Mouse (Mus musculus) kidney, postnatal 10 days (tissue): ENCODE measurements around the gene Baz1a.
"Not testable (repeated sequence)": the region's sequence is repeated elsewhere in the genome, so short reads cannot be mapped to it uniquely, and the experiment has no call there.

Experiments
- DNase-seq: peaks from one replicate; pipeline ENCODE4 v3.0.0; 2021; ENCODE audit warnings: mixed read lengths

Gene Baz1a

GRCm38 (mm10) chr12:55006071-55006470, 8.1 kb downstream of the Baz1a start:
- no peak for DNase-seq

DNA sequence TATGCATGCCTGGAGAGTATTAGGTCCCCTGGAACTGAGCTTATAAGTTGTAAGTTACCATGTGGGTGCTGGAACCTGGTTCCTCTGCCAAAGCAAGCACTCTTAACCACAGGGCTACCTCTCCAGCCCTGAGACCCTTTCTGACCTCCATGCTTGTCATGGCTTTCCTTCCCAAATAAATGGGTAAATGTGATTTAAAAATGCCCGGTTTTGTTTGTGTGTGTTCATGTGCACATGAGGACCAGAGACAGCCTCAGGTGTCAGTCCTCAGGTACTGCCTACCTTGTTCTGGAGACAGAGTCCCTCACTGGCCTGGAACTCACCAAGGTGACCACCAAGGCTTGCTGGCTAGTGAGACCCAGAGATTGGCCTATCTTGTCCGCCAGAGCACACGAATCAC, 9.8 kb downstream of the Baz1a start:
- DNase-seq: no peak

DNA sequence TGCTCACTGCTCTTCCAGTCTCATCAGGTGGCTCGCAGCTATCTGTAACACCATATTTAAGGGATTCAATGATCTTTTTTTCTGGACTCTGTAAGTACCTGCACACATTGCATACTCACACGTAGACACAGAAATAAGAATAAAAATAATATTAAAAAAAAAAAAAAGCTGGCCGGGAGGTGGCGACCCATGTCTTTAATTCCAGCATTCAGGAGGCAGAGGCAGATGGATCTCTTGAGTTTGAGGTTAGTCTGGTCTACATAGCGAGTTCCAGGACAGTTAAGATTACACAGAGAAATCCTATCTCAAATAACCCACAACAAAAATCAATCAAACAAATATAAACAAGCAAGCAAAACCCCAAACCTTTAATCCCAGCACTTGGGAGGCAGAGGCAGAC, 10.3 kb downstream of the Baz1a start:
- DNase-seq: no peak

DNA sequence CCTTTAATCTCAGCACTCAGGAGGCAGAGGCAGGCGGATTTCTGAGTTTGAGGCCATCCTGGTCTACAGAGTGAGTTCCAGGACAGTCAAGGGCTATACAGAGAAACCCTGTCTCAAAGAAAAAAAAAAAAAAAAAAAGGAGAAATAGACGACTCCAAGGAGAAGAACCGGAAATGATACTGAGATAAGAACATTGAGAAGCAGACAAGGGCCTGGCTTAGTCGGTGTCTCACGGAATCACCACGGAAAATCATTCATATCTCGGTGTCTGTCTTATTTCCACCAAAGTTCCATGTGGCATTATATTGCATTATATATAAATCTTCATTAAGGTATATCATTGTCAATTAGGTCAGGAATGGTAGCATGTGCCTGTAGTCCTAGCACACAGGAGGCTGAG, 11.6 kb downstream of the Baz1a start:
- not testable (repeated sequence) for DNase-seq

GRCm38 (mm10) chr12:54999016-54999690, 15.0 kb downstream of the Baz1a start:
- DNase-seq: peak; percentile 15

GRCm38 (mm10) chr12:54998411-54998810, 15.7 kb downstream of the Baz1a start:
- no peak for DNase-seq

- no peak for DNase-seq
Measured at GRCm38 (mm10) chr12:54996979-54997474, 17.1 kb downstream of the Baz1a start.

DNA sequence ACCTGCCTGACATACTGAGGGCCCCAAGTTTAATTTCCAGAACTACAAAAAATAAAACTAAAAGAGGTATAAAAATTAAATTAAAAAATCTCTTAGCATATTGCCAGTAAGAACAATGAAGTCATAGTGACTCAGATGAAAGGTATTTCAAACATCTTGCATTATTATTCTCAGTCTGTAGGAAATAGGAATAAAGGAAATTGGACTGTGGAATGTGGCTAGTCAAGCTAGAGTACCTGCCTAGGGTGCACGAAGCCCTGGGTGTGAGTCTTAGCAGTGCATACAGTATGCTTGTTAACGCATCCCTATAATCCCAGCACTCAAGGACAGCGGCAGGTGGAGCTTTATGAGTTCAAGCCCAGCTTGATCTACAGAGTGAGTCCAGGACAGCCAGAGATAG, 18.2 kb downstream of the Baz1a start:
- DNase-seq: no peak

DNA sequence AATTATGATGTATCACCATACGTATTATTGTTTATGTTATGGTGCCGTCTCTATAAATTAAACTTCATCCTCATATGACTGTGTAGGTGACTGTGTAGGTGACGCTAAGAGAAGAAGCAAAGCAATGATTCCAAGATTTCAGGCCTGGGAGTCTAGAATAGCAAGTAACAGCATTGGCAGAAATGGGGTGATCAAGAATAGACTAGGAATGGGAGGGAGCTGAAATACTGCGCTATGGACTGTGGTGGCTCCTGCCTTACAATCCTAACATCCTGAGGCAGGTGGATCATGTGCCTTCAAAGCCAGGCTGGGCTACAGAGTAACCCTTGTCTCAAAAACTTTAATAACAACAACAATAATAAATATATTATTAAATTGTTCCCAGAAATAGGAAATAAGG, 19.7 kb downstream of the Baz1a start:
- DNase-seq: no peak

GRCm38 (mm10) chr12:54994068-54994386, 20.1 kb downstream of the Baz1a start:
- DNase-seq: no peak

- no peak for DNase-seq
Measured at GRCm38 (mm10) chr12:54993246-54994067, 20.7 kb downstream of the Baz1a start.

GRCm38 (mm10) chr12:54992814-54993213, 21.3 kb downstream of the Baz1a start:
- no peak for DNase-seq

GRCm38 (mm10) chr12:54988323-54988850, 25.8 kb downstream of the Baz1a start:
- no peak for DNase-seq

GRCm38 (mm10) chr12:54987156-54987555, 27.0 kb downstream of the Baz1a start:
- no peak for DNase-seq

DNA sequence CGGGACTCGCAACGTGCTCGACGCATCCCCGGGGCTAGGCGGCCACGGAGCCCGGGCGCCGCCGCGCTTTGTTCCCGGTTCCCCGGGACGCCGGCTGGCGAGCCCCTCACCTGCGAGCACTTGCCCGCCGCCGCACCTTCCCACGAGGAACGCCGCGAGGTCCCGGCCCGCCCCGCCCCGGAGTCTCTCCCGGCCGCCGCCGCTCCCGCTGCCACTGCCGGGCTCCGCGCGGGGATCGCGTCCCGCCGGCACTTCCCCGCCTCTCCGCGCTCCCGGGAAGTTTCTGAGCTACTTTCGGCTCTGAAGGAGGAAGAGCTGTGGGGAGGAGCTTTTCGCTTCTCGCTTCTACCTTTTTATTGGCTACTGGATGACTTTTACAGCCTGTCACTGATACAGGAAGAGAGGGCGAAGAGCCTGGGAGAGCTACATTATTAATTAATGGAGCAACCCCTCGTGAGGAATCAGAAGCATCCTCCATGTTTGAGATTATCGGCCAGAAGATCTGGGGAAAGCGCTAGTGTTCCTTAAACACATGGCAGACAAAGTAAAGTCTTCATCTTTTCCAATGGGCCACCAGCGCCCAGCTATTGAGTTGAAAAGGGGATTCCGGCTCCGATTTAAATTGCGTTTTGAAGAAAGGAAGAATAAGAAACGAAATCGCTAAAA, 28.0 kb downstream of the Baz1a start, which contains the start of gene Gm20403:
TSS of gene Gm20403 (minus strand) at position 478 of the 666 bp plus-strand sequence.
- peak; percentile 80 for DNase-seq

DNA sequence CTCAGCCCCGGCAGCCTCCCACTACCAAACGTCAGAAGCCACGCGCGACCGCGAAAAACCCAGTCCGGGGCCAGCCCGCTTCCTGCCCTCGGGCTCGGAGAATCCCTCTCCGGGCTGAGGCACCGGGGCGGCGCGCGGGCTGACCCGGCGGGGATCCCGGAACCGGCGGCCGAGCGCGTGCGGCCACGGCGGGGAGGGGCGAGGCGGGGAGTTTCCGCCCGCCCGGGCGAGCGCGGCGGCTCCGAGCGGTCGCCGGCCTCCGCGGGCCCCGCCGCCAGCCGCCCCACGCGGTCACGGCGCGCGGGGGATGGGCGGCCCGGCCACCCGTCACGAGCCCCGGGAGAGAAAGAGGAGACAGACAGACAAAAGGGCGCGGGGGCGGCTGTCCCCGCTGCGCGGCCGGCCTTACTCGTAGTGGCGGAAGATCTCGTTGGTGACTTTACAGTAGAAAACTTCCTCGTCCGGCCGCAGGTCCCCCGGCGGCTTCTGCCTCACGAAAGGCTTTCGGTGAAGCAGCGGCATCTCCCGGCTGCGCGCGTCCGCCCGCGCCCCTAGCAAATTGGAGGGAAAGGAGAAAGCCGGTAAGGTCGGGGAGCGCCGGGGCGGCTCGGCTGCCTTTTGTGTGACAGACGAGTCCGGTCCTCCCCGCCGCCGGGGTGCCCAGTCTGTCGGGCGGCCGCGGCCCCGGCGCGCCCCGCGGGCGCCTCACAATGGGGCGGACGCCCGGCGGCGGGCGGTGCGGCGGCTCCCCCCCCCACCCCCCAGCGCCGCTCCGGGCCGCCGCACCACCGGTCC, 28.7 kb downstream of the Baz1a start:
- DNase-seq: peak; percentile 70

GRCm38 (mm10) chr12:54984701-54985256, 29.4 kb downstream of the Baz1a start:
- peak; percentile 79 for DNase-seq

DNA sequence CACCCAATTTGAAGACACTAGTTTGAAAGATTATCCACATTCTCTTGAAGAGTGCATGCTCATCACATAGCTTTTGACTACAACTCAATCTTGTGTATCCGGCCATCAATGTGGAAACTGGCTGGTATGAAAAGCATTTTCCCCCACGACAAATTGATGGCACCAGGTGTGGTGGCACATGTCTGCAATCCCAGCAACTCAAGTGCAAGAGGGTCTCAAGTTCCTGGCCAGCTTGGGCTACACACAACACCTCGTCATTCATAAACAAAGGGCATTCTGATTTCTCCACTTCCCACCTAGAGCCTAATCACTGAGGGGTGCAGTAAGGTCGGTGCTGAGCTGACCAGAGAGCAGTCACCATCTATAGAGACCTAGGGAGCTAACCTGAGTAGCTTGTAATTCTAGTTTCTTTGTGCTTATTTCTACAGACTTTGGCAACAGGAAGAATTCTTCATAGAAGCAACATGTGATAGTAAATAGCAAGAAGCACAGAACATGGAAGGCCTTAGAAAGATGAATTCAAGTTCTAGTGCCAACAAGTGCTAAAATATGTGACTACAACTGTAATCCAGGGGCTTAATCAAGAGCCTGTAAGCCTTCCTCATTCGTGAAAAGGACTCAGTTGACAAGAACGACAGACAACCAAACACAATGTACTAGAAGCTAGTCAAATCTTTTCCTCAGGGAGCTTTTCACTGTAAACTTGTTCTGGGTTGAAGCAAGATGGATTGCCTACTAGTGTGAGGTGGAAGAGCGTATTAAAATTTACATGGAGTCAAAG, 31.0 kb downstream of the Baz1a start:
- DNase-seq: no peak

DNA sequence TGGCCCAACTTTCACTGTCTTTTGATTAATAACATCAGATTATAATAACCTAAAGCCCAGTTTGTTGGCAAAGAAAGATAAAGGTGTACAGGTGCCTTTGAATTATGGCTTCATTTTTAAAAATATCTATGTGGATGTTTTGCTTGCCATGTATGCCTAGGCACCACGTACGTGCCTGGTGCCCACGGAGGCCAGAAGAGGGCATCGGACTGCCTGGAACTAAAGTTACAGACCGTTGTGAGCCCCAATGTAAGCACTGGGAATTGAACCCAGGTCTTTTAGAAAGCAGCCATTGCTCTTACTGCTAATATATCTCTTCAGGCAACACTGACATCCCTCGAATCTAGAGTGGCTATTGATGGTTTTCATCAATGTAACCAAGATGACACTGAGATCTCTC, 32.2 kb downstream of the Baz1a start:
- DNase-seq: no peak

DNA sequence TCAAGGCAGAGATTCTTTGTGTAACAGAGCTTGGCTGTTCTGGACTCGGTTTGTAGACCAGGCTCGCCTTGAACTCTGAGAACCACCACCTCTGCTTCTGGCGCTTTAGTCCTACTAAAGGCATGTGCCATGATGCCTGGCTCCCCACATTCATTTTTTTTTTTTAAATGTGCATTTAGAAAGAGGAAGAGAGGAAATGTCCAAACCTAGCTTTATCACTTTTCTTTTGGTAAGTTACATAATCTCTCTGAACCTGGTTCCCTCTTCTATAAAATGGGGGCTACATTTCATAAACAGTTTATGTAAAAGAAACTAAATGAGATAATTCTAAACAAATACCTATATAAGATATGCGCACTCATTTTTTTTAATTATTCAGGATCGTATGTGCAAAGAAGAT, 33.2 kb downstream of the Baz1a start:
- no peak for DNase-seq

GRCm38 (mm10) chr12:54980532-54980931, 33.6 kb downstream of the Baz1a start:
- no peak for DNase-seq
